Mouse (Mus musculus) G1E (cell line): ENCODE data around the gene Alg12. TPM values are rescaled to one million over a fixed set of nuclear protein-coding genes. Genes with fewer than 3 reads are reported as not detected.
"Not testable (repeated sequence)": the region's sequence is repeated elsewhere in the genome, so short reads cannot be mapped to it uniquely, and the experiment has no call there.

Experiments
- ATAC-seq: 2 replicates; pipeline ENCODE4 v1.8.0; 2016; ENCODE audit warnings: mild to moderate bottlenecking; ENCODE audit not compliant: insufficient number of reproducible peaks, poor library complexity, low FRiP score, severe bottlenecking; ENCODE audit errors: extremely low read depth
- DNase-seq: peaks from one replicate; pipeline ENCODE4 v3.0.0; 2012; ENCODE audit warnings: low spot score
- H3K27me3 ChIP-seq: 2 replicates; pipeline ENCODE4 v1.6.1; 2012; ENCODE audit warnings: mild to moderate bottlenecking, low read length, inconsistent platforms; ENCODE audit not compliant: insufficient read depth
- H3K36me3 ChIP-seq: replicated peaks from 2 replicates; pipeline ENCODE3; 2012; ENCODE audit warnings: mild to moderate bottlenecking, inconsistent platforms
- H3K4me1 ChIP-seq: 2 replicates; pipeline ENCODE4 v1.6.1; 2012; ENCODE audit warnings: low read depth, low read length, inconsistent platforms, mixed read lengths; ENCODE audit not compliant: insufficient read depth
- H3K4me3 ChIP-seq: 2 replicates; pipeline ENCODE4 v1.5.1; 2012; ENCODE audit warnings: low read depth, mild to moderate bottlenecking, inconsistent platforms, low read length, moderate library complexity, mixed read lengths
- H3K9me3 ChIP-seq: replicated peaks from 2 replicates; pipeline ENCODE4 v1.6.1; 2012; ENCODE audit warnings: inconsistent platforms
- CTCF ChIP-seq: IDR thresholded peaks from 2 replicates; pipeline ENCODE4 v1.5.1; 2012; ENCODE audit warnings: low read depth, low read length, inconsistent platforms, mixed read lengths
- GATA1 ChIP-seq: IDR thresholded peaks from 2 replicates; pipeline ENCODE4 v1.6.1; 2012; ENCODE audit warnings: borderline replicate concordance, low read length, inconsistent platforms, mixed read lengths
- GATA2 ChIP-seq: IDR thresholded peaks from 2 replicates; pipeline ENCODE4 v1.6.1; 2012; ENCODE audit warnings: low read depth, low read length, inconsistent platforms, borderline replicate concordance
- POLR2AphosphoS5 ChIP-seq: IDR thresholded peaks from 2 replicates; pipeline ENCODE4 v1.6.1; 2012; ENCODE audit warnings: low read depth, low read length, inconsistent platforms; ENCODE audit not compliant: insufficient replicate concordance
- TAL1 ChIP-seq: conservative IDR thresholded peaks from 2 replicates; pipeline ENCODE4 v1.6.1; 2012; ENCODE audit warnings: low read depth, low read length, inconsistent platforms, mixed read lengths
- polyA plus RNA-seq: library from polyadenylated mRNA; stranded (reverse); fragments of >175 nt; gene quantifications from 2 replicates; pipeline ENCODE4 v1.2.3, GENCODE M21; 2012
- total RNA-seq, 2 experiments: library from RNA; stranded (forward) in 1 of 2; stranded (reverse) in 1 of 2; fragments of 200-1000 nt in 1 of 2; fragments of >200 nt in 1 of 2; fragmentation: Nextera tagmentation in 1 of 2; gene quantifications; 2 replicates each; pipeline ENCODE4 v1.2.3; 2014 to 2017

Gene Alg12
- total and polyA plus RNA-seq, 3 experiments = 4.8 to 18.1 (median 7.8) TPM

GRCm38 (mm10) chr15:88802348-88802747, 16.8 kb downstream of the Alg12 start:
- ATAC-seq = no peak
- Histone ChIP-seq H3K4me3 (no peak overlapping the region), H3K27me3 (peaks cover 9% of the 10 kb centered on the region; the same call in 1 of the 2 replicates), H3K36me3 (peaks cover 40% of the 10 kb centered on the region), H3K4me1 (peaks cover 5% of the 10 kb centered on the region; the same call in 1 of the 2 replicates), H3K9me3 (no peaks in the 10 kb centered on the region)
- TF ChIP-seq CTCF (no peak), TAL1 (no peak), GATA1 (no peak), GATA2 (no peak), POLR2AphosphoS5 (no peak)
- DNase-seq = no peak

DNA sequence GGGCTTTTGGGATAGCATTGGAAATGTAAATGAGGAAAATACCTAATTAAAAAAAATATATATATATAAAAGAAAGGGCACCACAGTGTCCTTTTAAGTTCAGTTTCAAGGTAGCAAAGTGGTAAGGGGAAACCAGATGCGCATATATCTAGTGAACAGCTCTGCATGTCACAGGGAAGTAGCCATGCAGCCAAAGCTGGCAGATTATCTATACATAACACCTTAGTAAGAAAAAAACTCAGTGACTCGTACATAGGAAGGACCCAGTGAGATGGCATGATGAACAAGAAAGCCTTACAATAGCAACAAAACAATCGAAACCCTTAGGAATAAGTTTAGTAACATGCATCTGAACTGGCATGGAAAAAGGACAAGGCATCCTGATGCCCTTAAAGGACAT, 17.2 kb downstream of the Alg12 start:
- ATAC-seq (no peak), DNase-seq (no peak)
- TF ChIP-seq POLR2AphosphoS5 = no peak
- TF ChIP-seq TAL1 = no peak
- TF ChIP-seq GATA1 = no peak
- no peak for TF ChIP-seq CTCF
- TF ChIP-seq GATA2 = no peak

GRCm38 (mm10) chr15:88800921-88801354, 18.2 kb downstream of the Alg12 start:
- Histone ChIP-seq H3K4me1 (peaks cover 5% of the 10 kb centered on the region; the same call in 1 of the 2 replicates), H3K4me3 (no peak overlapping the region), H3K27me3 (peaks cover 9% of the 10 kb centered on the region; the same call in 1 of the 2 replicates), H3K9me3 (no peaks in the 10 kb centered on the region), H3K36me3 (peaks cover 27% of the 10 kb centered on the region)
- ATAC-seq (no peak), DNase-seq (no peak)
- TF ChIP-seq GATA2 (no peak), POLR2AphosphoS5 (no peak), CTCF (no peak), GATA1 (no peak)

More for the DNA sequence above, 17.2 kb downstream of the Alg12 start:
- Histone ChIP-seq H3K27me3 (peaks cover 9% of the 10 kb centered on the region; the same call in 1 of the 2 replicates), H3K9me3 (no peaks in the 10 kb centered on the region), H3K4me1 (peaks cover 5% of the 10 kb centered on the region; the same call in 1 of the 2 replicates), H3K36me3 (peaks cover 36% of the 10 kb centered on the region), H3K4me3 (no peak overlapping the region)

GRCm38 (mm10) chr15:88799950-88800371, 19.2 kb downstream of the Alg12 start:
- DNase-seq (no peak), ATAC-seq (no peak)
- Histone ChIP-seq H3K27me3 (peaks cover 9% of the 10 kb centered on the region; the same call in 1 of the 2 replicates), H3K36me3 (peaks cover 18% of the 10 kb centered on the region), H3K4me1 (peaks cover 5% of the 10 kb centered on the region; the same call in 1 of the 2 replicates), H3K9me3 (no peaks in the 10 kb centered on the region), H3K4me3 (no peak overlapping the region)
- TF ChIP-seq CTCF = no peak
- TF ChIP-seq POLR2AphosphoS5 = no peak
- TF ChIP-seq TAL1 = no peak
- no peak for TF ChIP-seq GATA2
- TF ChIP-seq GATA1 = no peak

DNA sequence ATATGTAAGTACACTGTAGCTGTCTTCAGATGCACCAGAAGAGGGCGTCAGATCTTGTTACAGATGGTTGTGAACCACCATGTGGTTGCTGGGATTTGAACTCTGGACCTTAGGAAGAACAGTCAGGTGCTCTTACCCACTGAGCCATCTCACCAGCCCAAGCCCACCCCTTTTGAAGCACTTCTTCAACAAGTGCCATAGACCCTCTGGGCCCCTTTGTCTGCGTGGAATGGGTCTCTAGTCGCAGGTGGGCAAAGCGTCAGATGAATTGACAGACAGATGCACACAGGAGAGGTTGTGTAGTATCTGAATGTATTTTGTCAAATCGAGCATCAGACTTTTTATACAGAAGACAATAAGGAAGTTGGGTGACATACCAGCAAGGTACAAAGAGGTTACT, 24.4 kb downstream of the Alg12 start:
- not testable (repeated sequence) for H3K9me3 ChIP-seq, ATAC-seq, H3K36me3 ChIP-seq, DNase-seq, H3K4me1 ChIP-seq, H3K4me3 ChIP-seq
- peaks cover 11% of the 10 kb centered on the region for H3K27me3 ChIP-seq

DNA sequence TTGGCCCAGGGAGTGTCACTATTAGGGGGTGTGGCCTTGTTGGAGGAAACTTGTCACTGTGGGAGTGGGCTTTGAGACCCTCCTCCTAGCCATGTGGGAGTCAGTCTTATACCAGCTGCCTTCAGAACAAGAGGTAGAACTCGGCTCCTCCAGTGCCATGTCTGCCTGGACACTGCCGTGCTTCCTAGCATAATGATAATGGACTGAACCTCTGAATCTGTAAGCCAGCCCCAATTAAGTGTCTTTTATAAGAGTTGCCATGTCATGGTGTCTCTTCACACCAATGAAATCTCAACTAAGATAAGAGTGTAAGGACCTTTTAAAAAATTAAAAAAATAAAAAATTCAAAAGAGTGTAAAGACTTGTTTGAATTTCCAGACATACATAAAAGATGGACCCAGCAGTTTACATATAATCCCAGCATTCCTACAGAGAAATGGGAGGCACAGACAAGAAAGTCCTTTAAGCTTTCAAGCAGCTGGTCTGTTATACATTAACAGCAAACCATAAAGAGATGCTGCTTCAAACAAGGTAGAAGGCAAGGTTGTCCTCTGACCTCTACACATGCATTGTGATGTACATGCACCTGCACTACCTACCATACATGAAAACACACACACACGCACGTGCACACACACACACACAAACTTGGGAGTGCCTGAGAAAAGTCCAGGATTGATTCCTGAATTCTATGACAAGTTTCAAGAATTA, 26.8 kb downstream of the Alg12 start:
- no peaks in the 10 kb centered on the region for H3K9me3 ChIP-seq
- no peak overlapping the region for H3K4me3 ChIP-seq
- no peak for ATAC-seq
- TF ChIP-seq GATA2 (no peak), TAL1 (no peak), GATA1 (no peak), POLR2AphosphoS5 (no peak), CTCF (no peak)
- no peaks in the 10 kb centered on the region for H3K36me3 ChIP-seq
- H3K27me3 ChIP-seq = peaks cover 5% of the 10 kb centered on the region
- H3K4me1 ChIP-seq = no peaks in the 10 kb centered on the region; the same call in 1 of the 2 replicates
- DNase-seq = no peak

- H3K27me3 ChIP-seq, H3K4me1 ChIP-seq, H3K9me3 ChIP-seq, DNase-seq, H3K4me3 ChIP-seq, ATAC-seq: not testable (repeated sequence)
- peaks cover 84% of the 10 kb centered on the region for H3K36me3 ChIP-seq
Observed at GRCm38 (mm10) chr15:88774630-88775029, 44.5 kb downstream of the Alg12 start.
